Mouse (Mus musculus) heart, postnatal 0 days (tissue): ENCODE measurements around the gene Hoxa11. TPM values are rescaled to one million over a fixed set of nuclear protein-coding genes. Genes with fewer than 3 reads are reported as not detected.

Experiments used
- ATAC-seq: fragments of 200-750 bp; cut with Nextera tagmentation; 2 replicates; pipeline ENCODE4 v1.8.0; 2017; ENCODE audit warnings: low read depth, moderate number of reproducible peaks, moderate library complexity; ENCODE audit not compliant: insufficient read depth
- DNase-seq: peaks from one replicate; pipeline ENCODE4 v3.0.0-alpha.2; 2016; ENCODE audit warnings: low spot score
- H3K27ac ChIP-seq: fragments of 300-500 bp; sonication (generic); 2 replicates; pipeline ENCODE4 v1.5.1; 2014; ENCODE audit warnings: low read depth, mild to moderate bottlenecking
- H3K27me3 ChIP-seq: fragments of 300-500 bp; sonication (generic); 2 replicates; pipeline ENCODE4 v1.6.1; 2014; ENCODE audit warnings: low read length, mixed read lengths; ENCODE audit not compliant: control insufficient read depth, insufficient read depth
- H3K36me3 ChIP-seq: fragments of 300-500 bp; sonication (generic); replicated peaks from 2 replicates; pipeline ENCODE4 v1.6.1; 2014; ENCODE audit warnings: low read length, mixed read lengths; ENCODE audit not compliant: control insufficient read depth, insufficient read depth
- H3K4me1 ChIP-seq: fragments of 300-500 bp; sonication (generic); 2 replicates; pipeline ENCODE4 v1.6.1; 2014; ENCODE audit warnings: antibody characterized with exemption; ENCODE audit not compliant: control insufficient read depth, insufficient read depth
- H3K4me2 ChIP-seq: fragments of 300-500 bp; sonication (generic); 2 replicates; pipeline ENCODE4 v1.6.1; 2014; ENCODE audit warnings: low read depth, mild to moderate bottlenecking, low read length, moderate library complexity
- H3K4me3 ChIP-seq: fragments of 300-500 bp; sonication (generic); 2 replicates; pipeline ENCODE4 v1.5.1; 2014; ENCODE audit warnings: low read depth, low read length
- H3K9ac ChIP-seq: fragments of 300-500 bp; sonication (generic); replicated peaks from 2 replicates; pipeline ENCODE4 v1.6.1; 2014; ENCODE audit warnings: low read depth, low read length, mixed read lengths
- H3K9me3 ChIP-seq: fragments of 300-500 bp; sonication (generic); replicated peaks from 2 replicates; pipeline ENCODE4 v1.6.1; 2016; ENCODE audit warnings: low read length; ENCODE audit not compliant: control insufficient read depth
- CTCF ChIP-seq: IDR thresholded peaks from 2 replicates; pipeline ENCODE4 v1.5.1; 2016; ENCODE audit warnings: antibody characterized with exemption, control low read depth, low read depth
- EP300 ChIP-seq: IDR thresholded peaks from 2 replicates; pipeline ENCODE4 v1.6.1; 2016; ENCODE audit warnings: antibody characterized with exemption, low read depth
- WGBS: fragments of 180-500 bp; shearing (Covaris S2); extraction: QIAGEN DNeasy Blood & Tissue Kit; methylation state at CpG from one replicate; pipeline ENCODE4 v1.1.7; 2014; 5-methylcytosine and 5-hydroxymethylcytosine counted together
- polyA plus RNA-seq: library from polyadenylated mRNA; unstranded; fragments of >200 nt; fragmentation: Nextera tagmentation; extraction: Ambion mirVana; gene quantifications from 2 replicates; pipeline ENCODE4 v1.2.1, GENCODE M21; 2015
- total RNA-seq: library from RNA; depleted of rRNA; stranded (reverse); fragments of >200 nt; gene quantifications from 2 replicates; pipeline ENCODE4 v1.2.3, GENCODE M21; 2014; ENCODE audit warnings: low replicate concordance

Gene Hoxa11
- total and polyA plus RNA-seq, 2 experiments from 2014 or later, result 0.11 TPM; not detected in 1

DNA sequence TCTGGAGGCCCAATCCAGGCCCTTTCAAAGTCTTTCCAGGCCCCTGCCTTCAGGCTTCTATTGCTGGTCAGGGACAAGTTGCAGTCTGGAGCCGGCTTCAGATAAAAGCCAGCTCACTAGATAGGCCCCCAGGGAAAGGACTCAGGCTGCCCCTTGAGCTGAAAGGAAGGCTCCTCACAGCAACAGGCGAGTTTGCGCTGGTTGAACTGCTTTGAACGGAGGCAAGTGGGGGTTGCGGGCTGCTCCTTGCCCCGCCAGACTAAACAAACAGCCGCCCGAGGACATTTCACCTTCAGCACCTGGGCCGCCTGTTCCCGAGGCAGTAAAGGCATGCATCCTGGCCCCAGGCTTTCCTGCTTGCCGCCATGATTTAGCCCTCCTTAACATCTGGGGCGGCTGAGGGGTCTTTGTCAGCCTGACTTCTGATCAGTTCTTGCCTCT, 1.9 kb downstream of the Hoxa11 start:
- H3K27me3 ChIP-seq, result peaks cover 100% of the 10 kb centered on the region
- TF ChIP-seq EP300 (no peak), CTCF (no peak)
- H3K36me3 ChIP-seq, result no peaks in the 10 kb centered on the region
- H3K4me3 ChIP-seq, result no peak overlapping the region
- H3K27ac ChIP-seq, result no peak overlapping the region
- 2% methylated on average over 12 of the region's 12 CpGs for WGBS
- ATAC-seq (no peak), DNase-seq (no peak)
- H3K4me1 ChIP-seq, result 0 out of 2 replicates have a peak, but pooled peaks cover 3% of the 10 kb centered on the region
- H3K9me3 ChIP-seq, result no peaks in the 10 kb centered on the region
- no peak overlapping the region for H3K4me2 ChIP-seq
- H3K9ac ChIP-seq, result no peak overlapping the region

DNA sequence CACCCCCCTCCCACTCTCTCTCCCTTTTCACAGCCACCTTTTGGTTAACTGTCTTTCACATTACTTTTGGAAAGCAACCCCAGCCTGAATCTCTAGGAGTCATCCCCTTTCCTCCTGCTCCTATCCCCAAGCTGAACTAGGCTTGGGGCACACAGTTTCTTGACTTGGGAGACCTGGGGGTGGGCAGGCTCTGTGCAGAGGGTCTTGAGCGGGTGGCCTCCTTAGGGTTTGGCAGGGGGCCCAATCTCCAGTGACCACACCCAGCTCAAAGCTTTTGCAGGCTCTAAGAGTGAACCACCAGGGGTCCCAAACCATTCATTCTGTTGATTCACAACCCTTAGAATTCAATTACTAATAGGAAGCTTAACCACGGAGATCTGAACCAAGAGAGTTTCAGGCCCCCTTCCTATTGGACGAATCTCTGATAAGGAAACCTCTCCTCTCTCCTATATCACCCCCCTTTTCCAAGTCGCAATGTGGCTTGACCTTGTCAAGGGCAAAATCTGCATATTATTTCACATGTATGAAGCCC, 2.7 kb downstream of the Hoxa11 start:
- Histone ChIP-seq H3K27me3 (peaks cover 100% of the 10 kb centered on the region), H3K4me1 (0 out of 2 replicates have a peak, but pooled peaks cover 3% of the 10 kb centered on the region), H3K9me3 (no peaks in the 10 kb centered on the region), H3K27ac (no peak overlapping the region), H3K4me2 (no peak overlapping the region), H3K9ac (no peak overlapping the region), H3K4me3 (no peak overlapping the region), H3K36me3 (no peaks in the 10 kb centered on the region)
- ATAC-seq (no peak), DNase-seq (no peak)
- TF ChIP-seq EP300, result no peak
- no peak for TF ChIP-seq CTCF
- 4% methylated on average over 4 of the region's 4 CpGs for WGBS

DNA sequence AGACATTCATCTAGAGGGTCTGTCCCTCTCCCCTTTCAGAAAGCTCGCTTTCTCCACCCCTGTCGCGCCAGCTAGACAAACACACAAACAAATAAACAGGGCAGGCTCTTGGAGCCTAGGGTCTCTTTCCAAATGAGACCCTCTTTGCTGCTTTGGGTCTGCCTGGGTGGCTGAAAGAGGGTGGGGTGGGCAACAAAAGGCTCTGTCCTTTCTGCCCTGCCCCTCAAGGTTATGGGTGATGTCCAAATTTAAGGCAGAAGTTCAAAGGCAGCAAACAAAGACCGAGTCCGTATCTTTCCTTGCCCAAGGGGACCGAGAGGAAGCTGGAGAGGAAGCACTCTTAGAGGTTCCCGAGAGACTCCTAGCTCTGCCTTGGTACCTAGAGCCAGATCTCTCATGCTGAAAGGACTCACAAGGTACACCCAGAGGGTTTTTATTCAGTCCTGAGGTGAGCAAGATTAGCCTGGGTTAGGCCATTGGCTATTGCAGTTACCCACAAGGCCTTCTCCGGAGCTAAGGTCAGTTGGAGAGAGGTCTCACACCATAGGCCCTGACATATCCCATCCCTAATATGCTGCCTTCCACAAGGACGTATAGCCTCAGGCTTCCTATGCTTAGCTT, 4.5 kb downstream of the Hoxa11 start:
- H3K4me1 ChIP-seq, result 0 out of 2 replicates have a peak, but pooled peaks cover 3% of the 10 kb centered on the region
- no peaks in the 10 kb centered on the region for H3K9me3 ChIP-seq
- ATAC-seq, result no peak
- H3K27me3 ChIP-seq, result peaks cover 100% of the 10 kb centered on the region
- H3K4me2 ChIP-seq, result no peak overlapping the region
- H3K4me3 ChIP-seq, result no peak overlapping the region
- no peak for DNase-seq
- WGBS, result 5% methylated on average over 9 of the region's 9 CpGs
- no peak overlapping the region for H3K27ac ChIP-seq
- H3K9ac ChIP-seq, result no peak overlapping the region
- no peak for TF ChIP-seq CTCF
- TF ChIP-seq EP300, result no peak
- H3K36me3 ChIP-seq, result no peaks in the 10 kb centered on the region

DNA sequence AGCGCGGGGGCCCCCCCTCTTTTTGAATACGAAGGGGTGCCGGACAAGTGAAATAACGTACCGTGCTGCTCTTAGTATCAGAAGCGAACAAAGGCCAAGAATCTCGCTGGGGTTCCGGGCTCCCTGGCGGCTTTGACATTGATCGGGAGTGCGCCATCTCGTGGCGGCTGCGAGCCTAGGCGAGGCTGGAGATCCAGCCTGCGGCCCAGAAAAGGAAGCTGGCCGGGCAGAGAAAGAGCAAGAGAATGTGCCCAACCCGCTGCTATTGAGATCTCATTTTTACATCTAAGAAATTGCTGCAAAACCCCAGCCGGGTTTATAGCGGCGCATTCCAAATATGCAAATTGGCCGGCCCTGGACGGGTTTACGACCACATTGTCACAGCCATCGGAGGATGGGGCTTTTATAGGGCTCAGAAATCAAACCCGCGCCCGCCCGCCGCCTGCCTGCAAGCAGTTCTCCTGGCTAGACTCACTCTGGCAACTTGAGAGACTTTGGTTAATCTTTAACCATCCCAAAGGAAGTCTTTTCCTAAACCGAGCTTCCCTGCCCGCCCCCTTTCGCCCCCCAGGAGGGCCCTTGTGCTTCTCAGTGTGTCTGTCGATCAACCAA, 5.1 kb downstream of the Hoxa11 start, which contains the start of gene Hoxa10:
Gene Hoxa10 (minus strand): TSS at position 466 of the 612 bp plus-strand sequence.
- no peak within 1 kb of the TSS for H3K27ac ChIP-seq
- no peaks in the 10 kb centered on the region for H3K9me3 ChIP-seq
- peaks cover 100% of the 10 kb centered on the region for H3K27me3 ChIP-seq
- DNase-seq (peak; percentile 57), ATAC-seq (0 out of 2 replicates have a peak, but pooled peaks have one; percentile 43)
- peak within 1 kb of the TSS; percentile 24 for H3K4me2 ChIP-seq
- 0 out of 2 replicates have a peak, but pooled peaks cover 3% of the 10 kb centered on the region for H3K4me1 ChIP-seq
- WGBS, result 2% methylated on average over 35 of the region's 35 CpGs
- no peak within 1 kb of the TSS for H3K9ac ChIP-seq
- H3K36me3 ChIP-seq, result no peaks in the 10 kb centered on the region
- H3K4me3 ChIP-seq, result peak within 1 kb of the TSS; percentile 1; the same call in 1 of the 2 replicates
- TF ChIP-seq CTCF (peak; percentile 65), EP300 (no peak)

DNA sequence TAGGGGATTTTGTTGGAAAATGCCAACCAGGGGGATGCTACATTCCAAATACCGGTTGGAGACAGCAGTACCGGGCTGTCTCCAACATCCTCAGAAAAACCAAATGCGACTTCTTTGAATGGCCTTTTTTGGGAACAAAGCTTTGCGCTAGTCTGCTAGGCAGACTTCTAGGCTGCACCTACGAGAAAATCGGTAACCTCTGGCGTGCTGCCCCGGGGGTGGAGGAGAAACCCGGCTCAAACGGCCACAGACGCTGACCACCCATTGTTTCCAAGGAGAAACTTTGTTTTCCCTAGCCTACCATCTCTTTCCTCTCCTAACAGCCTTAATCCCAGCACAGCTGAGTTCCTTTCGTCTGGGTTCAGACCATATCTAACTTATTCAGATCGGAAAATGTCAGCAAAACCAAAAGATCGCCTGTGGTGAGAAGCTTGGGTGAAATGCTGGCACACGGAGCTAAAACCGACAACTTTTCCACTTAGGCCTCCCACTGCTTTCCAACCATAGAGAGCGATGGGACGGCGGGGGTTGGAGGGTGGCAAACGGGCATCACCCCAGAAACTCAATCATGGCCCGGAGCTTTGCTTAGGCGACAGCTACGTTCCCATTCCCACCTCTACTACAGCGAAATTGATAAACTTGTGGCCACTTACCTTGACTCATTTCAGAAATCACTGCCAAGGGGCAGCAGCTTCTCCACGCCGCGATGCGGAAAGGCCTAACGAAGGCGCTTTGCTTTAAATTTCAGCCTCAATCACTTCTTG, 5.8 kb downstream of the Hoxa11 start:
- no peaks in the 10 kb centered on the region for H3K9me3 ChIP-seq
- no peak overlapping the region for H3K27ac ChIP-seq
- no peak for DNase-seq
- H3K4me2 ChIP-seq, result peak overlapping the region; percentile 24
- H3K36me3 ChIP-seq, result no peaks in the 10 kb centered on the region
- peaks cover 100% of the 10 kb centered on the region for H3K27me3 ChIP-seq
- H3K4me3 ChIP-seq, result peak overlapping the region; percentile 1; the same call in 1 of the 2 replicates
- TF ChIP-seq EP300 (no peak), CTCF (no peak)
- no peak overlapping the region for H3K9ac ChIP-seq
- 3% methylated on average over 30 of the region's 30 CpGs for WGBS
- H3K4me1 ChIP-seq, result 0 out of 2 replicates have a peak, but pooled peaks cover 3% of the 10 kb centered on the region
- no peak for ATAC-seq
